Mouse (Mus musculus) lung, postnatal 4 days (tissue): Measurements from ENCODE around the gene Tiam1.
A peak's percentile ranks its signal among the peaks of the same experiment; 100 is the strongest.

Experiments used
- DNase-seq, 2 experiments: peaks; one replicate each; pipeline ENCODE4 v3.0.0; 2021

Tiam1 gene

DNA sequence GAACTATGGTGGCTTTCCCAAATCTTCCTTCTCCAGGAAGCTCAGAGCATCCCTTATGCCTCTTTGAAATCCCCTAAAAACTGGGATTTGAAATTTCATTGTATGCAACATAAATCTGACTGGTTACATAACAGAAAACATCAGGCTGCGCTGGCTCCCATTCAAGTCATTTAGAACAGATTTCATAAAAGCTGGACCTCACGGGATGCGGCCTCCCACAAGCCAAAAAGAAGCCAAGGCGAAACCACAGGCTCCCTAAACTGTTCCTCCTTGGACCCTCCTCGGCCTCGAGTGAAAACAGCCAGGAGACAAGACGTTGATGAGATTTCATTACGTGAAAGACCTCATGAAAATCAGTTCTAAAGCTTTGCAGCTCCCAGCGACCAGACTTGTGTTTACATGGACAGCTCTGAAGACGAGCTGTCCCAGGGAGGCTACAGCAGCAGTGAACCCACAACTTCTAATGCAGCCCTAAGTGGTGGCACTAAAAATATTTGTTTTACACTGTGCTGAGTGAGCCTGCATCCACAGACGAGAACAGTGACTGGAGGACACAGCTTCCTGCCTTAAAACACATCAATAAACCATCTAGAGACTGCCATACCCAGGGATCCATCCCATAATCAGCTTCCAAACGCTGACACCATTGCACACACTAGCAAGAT lies 96.9 kb downstream of the Tiam1 start:
- DNase-seq: peak; percentile 42 to 55

DNA sequence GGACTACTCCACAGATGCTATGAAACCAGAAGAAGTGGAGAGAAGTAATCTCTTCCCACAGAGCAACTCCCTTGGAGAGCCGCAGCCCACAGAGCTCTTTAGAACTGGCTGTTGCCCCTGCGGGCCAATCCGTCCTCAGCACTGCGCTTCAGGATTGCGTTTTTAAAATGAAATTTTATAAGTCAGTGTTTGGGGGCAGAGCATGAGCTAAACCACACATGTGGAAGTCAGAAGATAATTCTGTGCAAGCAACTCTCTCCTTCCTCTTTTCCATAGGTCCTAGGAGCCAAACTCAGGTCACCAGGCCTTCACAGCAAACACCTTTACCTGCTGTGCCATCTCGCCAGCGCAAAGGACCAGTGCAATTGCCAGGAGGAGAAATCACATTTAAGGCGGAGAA lies 98.0 kb downstream of the Tiam1 start:
- no peak for DNase-seq

DNA sequence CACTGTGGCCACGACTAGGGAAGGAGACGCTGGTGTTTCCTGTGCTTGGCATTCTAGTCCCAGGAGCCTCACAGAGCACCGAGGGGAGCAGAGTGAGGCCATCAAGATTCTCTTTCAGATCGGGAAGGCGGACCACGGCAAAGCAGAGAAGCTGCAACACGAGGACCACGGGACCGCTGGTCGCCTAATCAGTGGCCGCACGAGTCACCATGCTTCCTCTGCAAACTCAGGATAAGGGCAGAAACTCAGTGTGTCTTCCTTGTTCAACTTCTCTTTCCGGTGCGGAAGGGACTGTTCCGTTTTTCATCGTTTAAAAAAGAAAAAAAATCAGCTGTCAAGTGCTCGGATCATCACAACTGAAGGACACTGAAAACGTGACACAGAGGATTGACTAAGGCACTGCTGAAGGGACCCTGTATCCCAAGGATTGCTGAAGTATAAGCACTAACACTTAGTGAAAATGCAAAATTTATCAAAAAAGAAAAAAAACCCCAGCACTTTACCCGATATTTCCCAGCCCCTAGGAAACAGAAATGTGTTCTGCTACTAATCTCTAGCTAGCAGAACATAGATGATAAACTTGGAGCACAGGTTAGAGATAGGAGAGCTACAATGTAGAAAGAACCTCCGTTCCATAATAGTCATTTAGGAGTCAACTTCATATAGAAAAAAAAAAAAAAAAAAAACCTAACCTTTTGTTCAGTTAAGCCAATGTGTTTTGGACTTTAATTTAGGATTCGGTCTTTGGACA lies 99.4 kb downstream of the Tiam1 start:
- DNase-seq: peak; percentile 32 to 42

DNA sequence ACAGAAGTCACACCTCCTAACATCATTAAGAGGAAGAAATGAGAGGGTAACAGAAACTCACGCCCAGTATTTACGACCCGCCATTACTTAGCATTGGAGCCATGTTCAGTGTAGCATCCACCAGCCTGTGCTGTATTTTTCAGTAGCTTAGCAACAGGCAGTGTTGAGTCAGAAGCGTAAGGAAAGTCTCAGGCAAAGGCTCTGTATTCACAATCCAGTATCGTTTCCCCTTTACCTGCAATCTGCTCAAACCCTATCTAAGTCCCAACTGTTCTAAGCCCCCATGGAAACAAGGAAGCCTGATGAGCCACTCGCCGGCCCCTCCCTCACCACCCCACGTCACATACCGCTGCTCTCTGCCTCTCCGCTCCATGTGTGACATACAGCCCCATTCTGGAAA lies 100.7 kb downstream of the Tiam1 start:
- peak in 1 of 2 experiments; percentile 12 for DNase-seq

DNA sequence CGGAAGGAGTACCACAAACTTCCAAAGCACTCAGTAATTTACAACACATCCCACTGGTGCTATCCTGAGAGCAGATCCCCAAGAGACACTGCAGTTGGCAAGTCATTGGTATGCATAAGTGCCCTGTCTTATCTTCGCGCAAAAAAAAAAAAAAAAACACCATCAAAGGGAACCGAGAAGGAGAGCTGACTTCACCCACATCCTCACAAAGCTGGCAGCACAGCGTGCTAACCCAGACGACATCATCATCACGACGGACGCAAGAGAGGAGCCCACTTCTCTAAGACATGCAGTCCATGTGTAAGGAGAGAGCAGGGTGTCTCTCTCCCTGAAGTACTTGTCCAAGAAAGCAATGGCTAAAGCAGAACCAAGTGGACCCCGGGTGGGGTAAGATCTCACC lies 101.2 kb downstream of the Tiam1 start:
- DNase-seq: no peak

DNA sequence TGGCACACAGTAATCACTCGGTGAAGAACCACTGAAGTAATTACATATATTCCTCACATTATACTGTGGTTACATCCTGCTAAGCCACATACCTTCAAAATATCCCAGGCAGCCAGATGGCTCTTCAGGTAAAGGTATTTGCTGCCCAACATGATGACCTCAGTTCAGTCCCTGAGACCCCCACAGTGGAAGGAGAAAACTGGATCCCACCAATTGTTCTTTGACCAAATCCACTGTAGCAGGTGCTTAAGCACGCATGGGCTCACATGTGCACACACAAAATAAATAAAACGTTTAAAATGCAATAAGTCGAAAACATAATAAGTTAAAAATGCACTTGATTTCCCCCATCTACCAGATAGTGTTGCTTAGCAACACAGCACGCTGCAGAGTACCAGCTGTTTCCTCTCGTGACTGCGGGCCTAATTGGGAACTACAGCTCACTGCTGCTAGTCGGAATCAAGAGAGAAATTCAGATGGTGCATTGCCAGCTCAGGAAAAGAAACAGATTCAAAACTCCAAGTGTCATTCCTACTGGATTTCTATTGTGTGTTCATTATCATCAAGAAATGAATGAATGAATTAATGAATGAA lies 102.7 kb downstream of the Tiam1 start:
- DNase-seq: peak in 1 of 2 experiments; percentile 36

DNA sequence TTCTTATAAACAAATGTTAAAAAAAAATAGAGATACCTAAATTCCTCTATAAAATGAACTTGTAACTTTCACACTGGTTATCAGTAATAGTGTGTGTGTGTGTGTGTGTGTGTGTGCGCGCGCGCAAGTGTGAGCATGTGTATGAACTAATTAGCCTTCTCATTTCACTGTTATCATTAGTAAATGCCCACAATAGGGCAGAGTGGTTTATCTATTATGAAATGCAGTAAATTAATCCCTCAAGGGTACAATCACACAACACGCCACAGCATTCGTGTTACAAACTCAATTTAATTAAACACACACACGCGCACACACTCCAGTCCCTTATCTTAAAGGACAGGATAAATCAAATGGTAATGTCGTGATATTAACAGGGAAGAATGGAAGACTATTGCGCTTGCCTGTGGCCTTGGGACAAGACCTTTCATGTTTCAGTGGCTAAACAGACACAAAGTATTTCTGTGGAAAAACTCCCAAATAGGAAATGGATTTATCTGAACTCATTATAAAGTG lies 107.9 kb downstream of the Tiam1 start:
- DNase-seq: no peak

DNA sequence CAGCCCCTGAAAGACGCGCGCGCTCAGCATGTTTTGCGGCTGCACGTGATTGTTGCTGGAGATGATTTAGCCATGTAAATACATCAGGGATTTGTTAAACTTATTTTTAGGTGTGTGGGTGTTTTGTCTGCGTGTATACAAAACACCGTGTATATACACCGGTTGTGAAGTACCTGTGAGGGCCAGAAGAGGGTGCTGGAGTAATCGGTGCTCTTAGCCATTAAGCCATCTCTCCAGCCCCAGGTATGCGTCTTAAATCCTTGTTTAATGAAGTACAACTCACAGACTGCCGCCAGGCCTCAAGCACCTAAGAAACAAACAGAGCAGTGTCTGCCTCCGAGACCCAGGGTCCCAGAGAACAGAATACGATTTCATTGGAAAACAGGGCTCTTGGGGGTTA lies 113.2 kb downstream of the Tiam1 start:
- DNase-seq: no peak

DNA sequence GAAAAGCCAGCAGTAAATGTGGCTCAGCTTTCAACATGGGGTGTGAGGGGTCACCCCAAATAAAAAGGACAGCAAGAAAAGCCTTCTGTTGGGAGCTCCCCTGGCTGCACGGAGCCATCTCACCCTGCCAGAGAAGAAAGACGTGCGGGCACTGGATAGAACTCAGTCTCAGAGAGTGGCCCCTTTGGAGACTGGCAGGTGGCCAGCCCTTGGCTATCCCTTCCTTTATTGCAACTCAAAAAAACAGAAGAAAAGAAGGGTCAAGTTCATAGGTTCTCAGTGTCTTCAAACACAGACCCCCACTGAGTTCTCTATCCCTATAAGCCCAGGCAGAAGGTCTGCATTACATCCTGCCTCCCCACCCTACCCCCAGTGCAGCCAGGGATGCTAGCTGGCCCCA lies 115.7 kb downstream of the Tiam1 start:
- no peak for DNase-seq

DNA sequence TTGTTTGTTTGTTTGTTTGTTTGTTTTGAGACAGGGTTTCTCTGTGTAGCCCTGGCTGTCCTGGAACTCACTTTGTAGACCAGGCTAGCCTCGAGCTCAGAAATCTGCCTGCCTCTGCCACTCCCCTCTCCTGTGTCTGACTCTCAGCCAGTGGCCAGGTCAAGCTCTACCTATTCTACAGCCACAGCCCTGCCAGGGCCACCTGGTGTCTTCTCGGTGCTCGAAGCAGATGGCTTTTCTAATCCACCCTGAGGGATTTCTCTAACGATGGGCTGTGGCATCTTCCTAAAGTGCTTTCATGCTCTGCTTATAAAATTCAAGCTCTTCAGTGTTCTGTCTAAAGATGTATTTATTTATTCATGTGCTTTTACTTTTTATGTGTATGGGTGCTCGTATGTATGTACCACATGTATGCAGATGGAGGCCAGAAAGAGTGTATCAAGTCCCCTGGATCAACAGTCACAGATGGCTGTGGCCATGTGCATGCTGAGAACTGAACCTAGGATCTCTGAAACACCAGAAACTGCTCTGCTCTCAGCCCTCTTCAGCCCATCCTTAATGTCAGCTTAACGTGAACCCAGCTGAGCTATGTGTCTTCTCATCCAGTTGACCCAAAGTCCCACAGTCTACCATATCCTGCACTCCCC lies 117.9 kb downstream of the Tiam1 start:
- DNase-seq: no peak

DNA sequence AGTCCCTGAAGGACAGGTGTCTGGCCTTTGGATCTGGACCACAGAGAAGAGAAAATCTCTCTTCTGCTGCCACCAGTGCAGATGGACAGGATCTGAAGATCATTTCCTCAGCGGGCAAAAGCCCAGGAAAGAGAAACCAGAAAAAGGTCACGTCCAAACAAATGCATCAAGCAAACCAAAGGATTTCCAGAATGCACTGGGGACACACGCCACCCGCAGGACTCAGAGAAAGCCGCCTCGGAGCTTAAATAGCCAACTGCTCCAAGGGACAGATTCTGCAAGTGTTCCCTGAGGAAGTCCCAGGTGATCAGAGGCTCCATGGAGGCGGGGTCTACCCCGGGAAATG lies 119.9 kb downstream of the Tiam1 start:
- DNase-seq: no peak

DNA sequence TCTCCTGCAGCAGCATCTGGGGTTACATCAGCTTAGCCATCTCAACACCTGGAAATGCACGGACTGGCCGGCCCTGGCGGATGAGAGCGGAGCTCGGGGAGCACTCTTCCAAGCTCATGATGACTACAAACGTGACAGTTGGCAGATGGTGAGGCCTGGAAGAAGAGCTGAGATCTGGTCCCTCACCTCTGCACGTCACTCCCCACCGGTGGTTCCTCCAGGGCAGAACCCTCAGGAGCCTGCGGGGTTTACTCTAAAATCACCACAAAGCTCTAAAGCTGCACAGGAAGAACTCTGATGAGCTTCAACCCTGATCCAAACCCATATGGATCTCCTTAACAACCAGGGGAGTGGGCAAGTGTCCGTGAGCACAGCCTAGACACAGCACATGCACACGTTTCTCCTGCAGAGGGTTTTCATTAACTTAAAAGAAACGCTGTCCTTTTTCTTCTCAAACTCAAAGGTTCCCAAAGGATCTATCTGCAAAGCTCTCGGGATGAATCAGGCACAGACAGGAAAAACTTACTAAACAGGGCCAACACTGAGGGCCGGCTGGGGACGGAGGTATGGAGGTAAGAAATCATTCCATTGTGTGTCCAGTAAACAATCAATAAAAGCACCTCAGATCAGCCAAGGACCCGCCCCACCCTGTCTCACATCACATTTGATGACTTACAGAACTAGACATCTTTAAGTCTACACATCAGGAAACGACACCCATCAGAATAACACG lies 120.5 kb downstream of the Tiam1 start:
- no peak for DNase-seq

DNA sequence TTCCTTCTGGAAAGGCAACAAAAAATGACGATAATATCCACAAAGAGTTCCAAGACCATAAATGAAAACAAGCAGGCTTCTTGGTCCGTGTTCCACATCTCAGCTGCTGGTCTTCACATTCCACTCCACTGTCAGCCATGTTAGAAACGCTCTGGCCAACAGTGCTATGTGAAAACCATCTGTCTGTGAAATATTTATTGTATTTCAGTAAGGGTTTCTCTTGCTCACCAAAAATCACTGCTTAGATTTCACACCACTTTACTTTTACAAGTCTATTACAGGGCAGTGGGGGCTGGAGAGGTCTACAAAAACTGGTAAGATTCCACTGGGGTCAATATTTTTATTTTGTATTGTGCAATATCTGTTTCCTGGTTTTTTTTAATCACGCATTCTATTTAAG lies 127.5 kb downstream of the Tiam1 start:
- no peak for DNase-seq

DNA sequence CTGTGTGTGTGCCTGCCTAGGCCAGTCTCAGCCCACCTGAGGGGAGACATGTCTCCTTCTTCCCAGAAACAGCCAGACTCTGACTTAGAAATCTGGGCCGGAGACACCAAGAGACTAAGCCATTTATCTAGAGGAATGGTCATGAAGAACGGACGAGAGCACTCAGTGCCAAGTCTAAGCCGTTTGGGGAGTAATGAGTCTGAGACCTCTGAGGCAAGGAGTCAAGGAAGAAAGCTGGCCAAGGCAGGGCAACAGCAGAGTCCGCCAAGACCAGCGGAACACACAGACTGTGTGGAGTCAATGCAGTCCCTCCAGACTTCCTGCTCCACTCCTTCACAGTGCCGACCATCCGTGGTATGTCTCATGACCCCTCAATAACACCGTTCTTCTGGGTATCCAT lies 129.0 kb downstream of the Tiam1 start:
- DNase-seq: peak in 1 of 2 experiments; percentile 68

DNA sequence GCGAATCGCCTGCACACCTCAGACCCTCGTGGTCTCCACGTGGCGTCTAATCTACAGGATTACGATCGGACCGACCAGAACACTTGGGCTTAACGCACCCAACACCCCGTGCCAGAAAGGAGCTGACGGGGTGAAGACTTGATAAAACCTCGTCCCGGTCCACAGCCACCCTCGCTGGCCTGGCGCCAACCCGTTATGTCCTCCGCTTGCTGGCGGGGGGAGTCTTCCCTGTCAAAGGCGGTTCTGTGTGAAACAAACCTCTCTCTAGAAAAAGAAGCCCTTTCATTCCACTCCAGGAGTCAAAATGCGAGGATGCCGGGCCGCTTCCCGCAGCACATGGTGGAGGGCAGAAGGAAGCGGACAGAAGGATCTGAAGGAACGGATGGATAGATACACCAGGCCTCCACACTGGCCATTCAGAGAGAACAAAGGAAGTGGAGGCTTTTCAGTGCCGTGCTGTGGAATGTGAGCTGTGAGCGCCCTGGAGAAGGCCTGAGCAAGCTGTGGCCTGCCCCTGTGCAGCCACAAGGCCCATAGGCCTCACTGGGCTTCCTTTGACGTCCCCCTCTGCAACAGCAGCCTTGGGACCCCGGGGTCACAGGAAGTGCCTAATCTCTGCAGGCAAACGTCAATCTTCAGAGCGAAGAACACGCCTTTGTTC lies 131.9 kb downstream of the Tiam1 start:
- peak in 1 of 2 experiments; percentile 58 for DNase-seq

DNA sequence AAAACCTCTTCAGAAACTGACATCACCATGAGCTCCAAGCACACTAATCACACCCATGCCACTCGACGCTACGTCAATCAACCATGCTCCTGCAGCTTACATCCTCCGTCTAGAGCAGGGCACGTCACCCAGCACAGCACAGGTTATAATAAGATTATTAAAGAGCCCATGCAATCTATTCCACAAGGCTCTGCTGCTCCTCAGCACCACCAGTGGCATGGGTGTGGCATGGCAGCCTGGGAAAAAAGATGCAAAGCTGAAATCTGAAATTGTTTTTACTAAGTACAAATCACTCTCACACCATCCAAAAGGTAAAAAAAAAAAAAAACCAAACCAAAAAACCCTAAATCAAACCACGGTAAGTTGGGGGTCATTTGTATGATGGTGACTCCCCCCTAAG lies 135.1 kb downstream of the Tiam1 start:
- no peak for DNase-seq

DNA sequence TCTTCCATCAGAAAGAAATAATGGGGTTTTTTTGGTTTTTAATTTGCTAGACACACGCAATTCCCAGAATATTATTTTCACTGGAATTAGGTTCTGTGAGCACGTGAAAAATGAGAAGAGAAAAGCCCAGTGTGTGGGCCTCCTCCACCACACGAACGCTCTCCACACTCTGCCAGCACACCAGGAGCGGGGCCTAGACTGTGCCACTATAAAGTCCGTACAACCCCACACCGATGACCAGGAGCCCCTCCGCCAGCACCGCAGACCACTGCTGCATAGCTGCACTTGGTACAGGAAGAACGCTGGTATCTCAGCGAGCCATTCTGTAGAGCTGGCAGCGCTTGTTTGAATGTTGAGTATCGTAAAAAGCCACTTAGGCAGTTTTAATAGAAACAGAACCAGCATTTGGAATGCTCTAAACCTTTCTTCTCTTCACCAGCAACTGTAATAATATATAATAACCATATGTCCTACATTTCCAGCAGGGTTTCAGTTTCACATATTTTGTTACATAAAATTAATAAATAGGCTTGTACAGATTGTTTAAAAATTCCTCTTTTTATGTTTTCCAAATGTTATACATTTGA lies 136.1 kb downstream of the Tiam1 start:
- DNase-seq: no peak

DNA sequence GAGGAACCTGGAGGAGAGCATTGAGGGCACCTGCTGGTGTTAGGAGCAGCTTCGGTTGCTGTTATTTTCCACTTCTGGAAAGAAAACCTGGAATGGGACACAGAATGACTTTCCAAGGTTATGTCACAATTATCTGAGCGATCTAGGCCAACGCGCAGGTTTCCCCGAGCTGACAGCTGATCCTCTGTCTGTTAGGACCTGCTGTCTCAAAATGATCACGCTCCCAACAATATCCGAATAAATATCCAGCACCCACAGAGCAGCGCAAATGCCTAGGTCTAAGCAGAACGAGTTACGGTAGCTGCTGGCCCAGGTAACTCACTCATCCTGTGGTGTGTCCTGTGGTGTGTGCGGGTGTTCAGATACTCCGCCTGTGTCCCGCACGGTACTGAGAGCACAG lies 140.0 kb downstream of the Tiam1 start:
- DNase-seq: peak in 1 of 2 experiments; percentile 4

DNA sequence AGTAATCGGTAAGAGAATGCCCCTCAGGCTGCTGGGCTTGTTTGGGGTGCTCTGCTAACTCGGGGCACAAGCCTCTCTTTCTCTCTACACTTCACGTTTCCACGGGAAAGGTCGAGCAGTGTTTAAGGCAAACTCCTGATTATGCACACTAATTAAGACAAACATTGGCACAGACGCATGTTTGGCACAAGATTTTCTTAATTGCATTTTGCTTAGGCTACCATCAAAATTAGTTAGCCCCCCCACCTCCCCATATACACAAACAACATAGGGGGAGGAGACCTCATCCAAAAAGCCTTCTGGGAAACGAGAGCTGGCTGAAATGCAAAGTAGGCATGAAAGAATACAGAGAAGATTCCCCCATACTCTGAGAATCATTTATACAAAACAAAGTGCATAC lies 148.4 kb downstream of the Tiam1 start:
- no peak for DNase-seq

DNA sequence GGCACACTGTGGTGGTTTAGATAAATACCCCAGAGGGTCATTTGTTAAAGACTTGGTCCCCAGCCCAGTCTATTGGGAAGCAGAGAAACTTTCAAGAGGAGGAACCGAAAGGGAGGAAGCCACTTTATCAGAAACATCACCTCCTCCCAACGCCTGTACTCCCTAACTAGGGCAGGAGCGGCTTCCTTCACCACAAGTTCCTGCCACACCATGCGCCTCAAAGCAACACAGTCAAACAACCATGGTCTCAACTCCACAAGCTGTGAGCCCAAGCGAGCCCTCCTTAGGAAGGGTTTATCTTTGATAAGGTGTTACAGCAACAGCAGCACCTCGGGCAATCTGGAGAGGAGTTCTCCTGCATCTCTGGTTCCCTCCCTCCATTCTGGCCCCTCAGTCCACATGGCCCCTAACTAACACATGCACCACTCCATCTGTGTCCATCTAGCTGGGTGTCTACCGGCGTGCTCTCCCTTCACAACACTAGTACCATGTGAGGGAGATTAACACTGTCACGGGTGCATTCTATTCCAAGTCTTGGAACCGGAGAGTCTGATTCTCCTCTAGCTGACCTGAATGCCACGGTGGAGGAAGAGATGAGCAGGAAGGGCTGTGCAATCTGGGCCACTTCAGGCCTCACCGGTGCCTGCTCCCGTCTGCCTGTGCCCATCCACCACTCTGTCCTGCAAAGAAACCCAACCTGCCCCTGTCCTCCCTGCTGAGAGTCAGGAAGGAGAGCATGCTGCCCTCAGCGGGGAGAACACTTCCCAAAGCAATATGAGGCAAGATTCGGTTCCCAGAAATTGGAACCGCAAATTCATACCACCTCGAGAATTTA lies 149.4 kb downstream of the Tiam1 start:
- DNase-seq: no peak

DNA sequence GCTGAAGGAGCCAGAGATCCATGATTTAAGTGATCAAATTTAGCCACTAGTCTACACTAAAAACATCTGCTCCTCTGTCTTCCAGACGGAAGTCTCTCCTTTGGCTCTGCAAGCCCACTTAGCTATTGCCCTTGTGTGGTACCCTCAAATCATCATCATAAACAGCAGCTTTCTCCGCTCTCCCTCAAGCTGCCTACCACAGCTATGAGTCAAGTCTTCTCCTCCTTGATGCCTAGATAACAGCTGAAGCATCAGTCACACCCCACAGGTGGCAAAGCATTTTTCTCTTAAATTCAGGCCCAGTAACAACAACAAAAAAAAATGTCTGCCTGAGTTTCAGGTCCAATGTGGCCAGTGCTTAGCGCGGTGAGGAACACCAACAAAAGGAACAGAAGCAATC lies 150.1 kb downstream of the Tiam1 start:
- DNase-seq: no peak
